ENCODE assay signal across 8 mouse cellular contexts in the genomic region with DNA sequence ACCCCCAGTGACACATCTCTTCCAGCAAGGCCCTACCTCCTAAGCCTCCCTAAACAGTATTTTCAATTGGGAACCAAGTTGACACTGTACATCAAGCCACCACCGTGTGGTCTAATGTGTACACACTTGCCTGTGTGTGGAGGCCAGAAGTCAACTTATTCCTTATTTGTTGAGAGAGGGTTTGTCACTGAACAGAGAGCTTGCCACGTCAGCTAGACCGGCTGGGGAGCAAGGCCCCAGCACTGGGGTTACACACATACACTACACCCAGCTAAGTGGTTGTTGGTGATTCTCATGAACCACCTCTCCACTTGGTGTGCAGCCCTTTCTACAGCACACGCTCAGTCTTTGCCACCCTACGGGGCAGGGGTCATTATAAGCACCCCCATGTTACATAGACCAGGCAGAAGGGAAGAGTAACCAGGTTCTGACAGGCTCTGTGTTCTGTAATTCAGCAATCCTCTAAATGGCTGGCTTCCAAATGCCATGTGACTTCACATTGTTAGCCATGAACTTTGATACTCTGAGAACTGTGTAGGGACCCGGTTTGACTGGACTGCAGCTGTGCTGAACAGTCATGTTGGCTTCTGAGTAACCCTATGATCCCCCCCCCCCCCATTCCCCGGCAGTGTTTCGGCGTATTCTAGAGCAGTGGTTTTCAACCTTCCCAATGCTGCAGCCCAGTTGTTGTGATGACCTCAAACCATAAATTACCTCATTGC. TPM values are rescaled to one million over a fixed set of nuclear protein-coding genes. Genes with fewer than 3 reads are reported as not detected.
DNase-seq lines count a peak whose midpoint lies in the region; ATAC-seq and TF ChIP-seq lines count a peak whose summit lies in the region.
"Had no signal": no experiment of that assay in that cellular context is flagged by ENCODE, and none has a peak within 500 bp of the region (broad histone marks: within the 10 kb centered on the region; RNA-seq: fewer than 3 reads in every experiment).

No protein-coding gene starts in this region.

- no peak overlapping the region for H3K4me3 ChIP-seq in liver, adult 2 months (ENCODE audit: insufficient read depth, low read depth, low read length)
- H3K4me3 ChIP-seq in intestine, embryonic 15.5 days (replicated peaks): no peak overlapping the region
- H3K4me3 ChIP-seq in kidney, postnatal 0 days (replicated peaks; ENCODE audit: low read depth, low read length): no peak overlapping the region
- no peak overlapping the region for H3K4me3 ChIP-seq in myocyte
- H3K4me3 ChIP-seq: gastrocnemius, adult 2 months had no signal

- no peak overlapping the region for H3ac ChIP-seq in myocyte (ENCODE audit: control insufficient read depth, insufficient read length)

- no peak overlapping the region; the same call in 1 of the 2 replicates for H3K9ac ChIP-seq in liver, adult 2 months (ENCODE audit: low read depth, low read length)
- no peak overlapping the region for H3K9ac ChIP-seq in intestine, embryonic 15.5 days
- no peak overlapping the region for H3K9ac ChIP-seq in kidney, postnatal 0 days (ENCODE audit: low read depth, low read length)

- H3K36me3 ChIP-seq in liver, adult 2 months (ENCODE audit: control insufficient read depth, insufficient read depth, low read length): no peaks in the 10 kb centered on the region
- no peaks in the 10 kb centered on the region for H3K36me3 ChIP-seq in intestine, embryonic 15.5 days
- no peaks in the 10 kb centered on the region for H3K36me3 ChIP-seq in kidney, postnatal 0 days (ENCODE audit: insufficient read depth, low read length)
- no peaks in the 10 kb centered on the region for H3K36me3 ChIP-seq in myocyte (ENCODE audit: control insufficient read depth, insufficient read depth)

- H3K4me1 ChIP-seq in liver, adult 2 months (ENCODE audit: control insufficient read depth, insufficient read depth, low read length): peaks cover 6% of the 10 kb centered on the region; the same call in 1 of the 2 replicates
- 0 out of 2 replicates have a peak, but pooled peaks cover 4% of the 10 kb centered on the region for H3K4me1 ChIP-seq in intestine, embryonic 15.5 days (replicated peaks)
- H3K4me1 ChIP-seq in kidney, postnatal 0 days (replicated peaks; ENCODE audit: insufficient read depth, low read length): no peaks in the 10 kb centered on the region

- H3K79me2 ChIP-seq in liver, adult 2 months (ENCODE audit: control insufficient read depth, insufficient read depth, low read length): no peaks in the 10 kb centered on the region
- H3K79me2 ChIP-seq in myocyte (ENCODE audit: control insufficient read depth, insufficient read depth): no peaks in the 10 kb centered on the region

- 18% methylated on average over 9 of the region's 9 CpGs for WGBS in liver, adult 2 months
- 52% methylated on average over 9 of the region's 9 CpGs for WGBS in intestine, embryonic 15.5 days
- WGBS in kidney, postnatal 0 days: 54% methylated on average over 9 of the region's 9 CpGs

- no peak overlapping the region for H3K4me2 ChIP-seq in intestine, embryonic 15.5 days (replicated peaks)
- H3K4me2 ChIP-seq in kidney, postnatal 0 days (ENCODE audit: low read length): no peak overlapping the region
- peak overlapping the region; percentile 22 for H3K4me2 ChIP-seq in myocyte (ENCODE audit: low read depth)

- no peak for TF ChIP-seq POLR2A in liver, adult 2 months (IDR thresholded peaks at IDR 0.05; ENCODE audit: extremely low read depth, insufficient read depth, low read length)
- TF ChIP-seq POLR2A in myocyte (IDR thresholded peaks at IDR 0.05; ENCODE audit: insufficient read length, low read depth): no peak

- TF ChIP-seq CTCF in liver, adult 2 months (IDR thresholded peaks at IDR 0.05; ENCODE audit: low read depth, low read length): no peak
- no peak for TF ChIP-seq CTCF in kidney, postnatal 0 days (IDR thresholded peaks at IDR 0.05; ENCODE audit: low read depth)

- no peaks in the 10 kb centered on the region for H3K9me3 ChIP-seq in intestine, embryonic 15.5 days
- H3K9me3 ChIP-seq in kidney, postnatal 0 days (replicated peaks; ENCODE audit: low read length): no peaks in the 10 kb centered on the region

- peak; percentile 90 for DNase-seq in liver, adult 2 months (ENCODE audit: extremely low read depth, low read depth, low spot score)
- DNase-seq in liver: no peak
- DNase-seq in kidney, postnatal 0 days (ENCODE audit: low spot score): peak; percentile 66
- DNase-seq in ovary, adult 18-20 months (ENCODE audit: low spot score): no peak
- no peak for DNase-seq in urinary bladder, adult 18-20 months (ENCODE audit: low spot score in 2 of 2)
- DNase-seq: gastrocnemius, adult 2 months had no signal

- no peaks in the 10 kb centered on the region for H3K27me3 ChIP-seq in liver, adult 2 months (ENCODE audit: control insufficient read depth, insufficient read depth, low read length)
- no peaks in the 10 kb centered on the region for H3K27me3 ChIP-seq in intestine, embryonic 15.5 days (replicated peaks)
- no peaks in the 10 kb centered on the region for H3K27me3 ChIP-seq in kidney, postnatal 0 days (ENCODE audit: insufficient read depth, low read length)
- H3K27me3 ChIP-seq in myocyte (ENCODE audit: control insufficient read depth, insufficient read depth, insufficient read length): no peaks in the 10 kb centered on the region

- H3K27ac ChIP-seq in liver, adult 2 months (replicated peaks; ENCODE audit: insufficient read depth, low read depth, low read length): peak overlapping the region; percentile 51; the same call in 1 of the 2 replicates
- peak overlapping the region; percentile 15; the same call in 1 of the 2 replicates for H3K27ac ChIP-seq in intestine, embryonic 15.5 days
- H3K27ac ChIP-seq in kidney, postnatal 0 days: peak overlapping the region; percentile 68
- H3K27ac ChIP-seq: gastrocnemius, adult 2 months had no signal

- peak; percentile 88 for ATAC-seq in intestine, embryonic 15.5 days
- peak; percentile 94 for ATAC-seq in kidney, postnatal 0 days (replicated peaks; ENCODE audit: low FRiP score, low read depth)

TF ChIP-seq in myocyte, 11 proteins besides CTCF, POLR2A, EP300 and RAD21:
- TF ChIP-seq USF1 (IDR thresholded peaks at IDR 0.05; ENCODE audit: low read depth) (peak; percentile 72), MYOG (IDR thresholded peaks at IDR 0.05; ENCODE audit: control insufficient read depth in 1 of 3, insufficient read depth in 1 of 3, insufficient read length in 2 of 3, low read depth in 2 of 3) (peak in 1 of 3 experiments; percentile 50), MAX (IDR thresholded peaks at IDR 0.05; ENCODE audit: low read depth) (no peak), CEBPB (IDR thresholded peaks at IDR 0.05; ENCODE audit: insufficient read depth, poor library complexity, severe bottlenecking) (no peak), E2F4 (IDR thresholded peaks at IDR 0.05; ENCODE audit: insufficient read depth) (no peak), TCF3 (IDR thresholded peaks at IDR 0.05; ENCODE audit: insufficient read length, low read depth) (no peak), TCF12 (IDR thresholded peaks at IDR 0.05; ENCODE audit: insufficient read depth, poor library complexity, severe bottlenecking) (peak; percentile 7), MYOD1 (IDR thresholded peaks at IDR 0.05; ENCODE audit: control insufficient read depth in 1 of 3, insufficient read length in 2 of 3, low read depth in 2 of 3) (peak; percentile 49 to 92 (median 85)), REST (IDR thresholded peaks at IDR 0.05; ENCODE audit: insufficient read depth, insufficient read length) (no peak), SRF (IDR thresholded peaks at IDR 0.05; ENCODE audit: control insufficient read depth, insufficient read length, low read depth) (peak; percentile 8), POLR2AphosphoS2 (IDR thresholded peaks at IDR 0.05; ENCODE audit: insufficient read length, low read depth) (no peak)

RNA-seq across cellular contexts. Expression of gene Tmem185b, which starts 15.0 kb away (rescaled TPM):
- 6.6 and 7.4 TPM in 2 replicates for total RNA-seq in liver, adult 2 months (2014; rRNA removed)
- polyA plus RNA-seq in liver, adult 2 months (2012; rRNA removed): 12.6 and 14.2 TPM in 2 replicates
- polyA plus RNA-seq in intestine, embryonic 15.5 days (2015; fragmentation: Nextera tagmentation; extraction: Ambion mirVana): 24.0 and 25.7 TPM in 2 replicates
- polyA plus RNA-seq in kidney, postnatal 0 days (2015; fragmentation: Nextera tagmentation; extraction: Ambion mirVana): 30.6 and 34.6 TPM in 2 replicates
- polyA plus RNA-seq in myocyte (2012; fragmentation: generic; extraction: Trizol): 15.8 TPM

RNA-seq across cellular contexts. Expression of gene Ralb, which starts 36.4 kb away (rescaled TPM):
- 12.8 and 14.8 TPM in 2 replicates for total RNA-seq in liver, adult 2 months (2014; rRNA removed)
- 9.0 and 9.3 TPM in 2 replicates for polyA plus RNA-seq in liver, adult 2 months (2012; rRNA removed)
- 172 and 179 TPM in 2 replicates for polyA plus RNA-seq in intestine, embryonic 15.5 days (2015; fragmentation: Nextera tagmentation; extraction: Ambion mirVana)
- 129 and 141 TPM in 2 replicates for polyA plus RNA-seq in kidney, postnatal 0 days (2015; fragmentation: Nextera tagmentation; extraction: Ambion mirVana)
- polyA plus RNA-seq in myocyte (2012; fragmentation: generic; extraction: Trizol): 26.0 TPM

Comparison
In these comparisons a context has a peak if more than half of its experiments do, and no peak if none do; other contexts are left out.
1. DNase-seq: peak in liver, adult 2 months (single experiment) and kidney, postnatal 0 days (single experiment); none in liver (single experiment), ovary, adult 18-20 months (single experiment) and urinary bladder, adult 18-20 months (0 of 2).
2. H3K27ac ChIP-seq: peak in every context shown above with its lines; median percentile 68 in kidney, postnatal 0 days; 51 in liver, adult 2 months; 15 in intestine, embryonic 15.5 days.